Mouse (Mus musculus) cortical plate, adult 2 months (tissue): Measurements from ENCODE around the gene Tmem175.

ENCODE experiments used
- CTCF ChIP-seq: fragments of 200-500 bp; IDR thresholded peaks from 2 replicates; pipeline ENCODE4 v1.5.1; 2011; ENCODE audit warnings: mild to moderate bottlenecking, control low read depth, low read length; ENCODE audit not compliant: insufficient read depth; ENCODE audit errors: extremely low read depth
- POLR2A ChIP-seq: fragments of 200-500 bp; IDR thresholded peaks from 2 replicates; pipeline ENCODE4 v1.6.1; 2011; ENCODE audit warnings: mild to moderate bottlenecking, low read length, control low read depth; ENCODE audit not compliant: insufficient read depth; ENCODE audit errors: extremely low read depth

DNA sequence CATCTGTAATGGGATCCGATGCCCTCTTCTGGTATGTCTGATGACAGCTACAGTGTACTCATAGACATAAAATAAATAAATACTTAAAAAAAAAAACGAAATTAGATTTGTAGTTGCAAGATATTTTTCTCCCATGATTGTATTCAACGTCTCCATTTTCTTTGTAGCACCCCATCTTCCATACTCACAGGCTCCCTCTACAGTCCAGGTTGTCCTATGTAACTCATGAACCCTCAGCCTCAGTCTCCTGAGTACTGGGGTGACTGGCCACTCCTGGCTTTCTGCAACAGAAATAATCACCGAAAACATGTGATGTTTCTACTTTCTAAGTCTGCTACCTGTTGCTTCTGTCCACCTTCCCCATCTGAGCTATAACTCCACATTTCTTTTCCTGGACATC is 61.6 kb downstream of the Tmem175 start:
- TF ChIP-seq CTCF (no peak), POLR2A (no peak)
